Mouse (Mus musculus) ovary, postnatal 14 days (tissue): ENCODE results near the gene Prr23a1.

Experiments
- DNase-seq: peaks from one replicate; pipeline ENCODE4 v3.0.0; 2022; ENCODE audit warnings: low spot score

Gene Prr23a1

GRCm38 (mm10) chr9:98842117-98842516 lies at the start of gene Prr23a1:
Prr23a1 (plus strand) TSS chr9:98842503.
- no peak for DNase-seq

DNA sequence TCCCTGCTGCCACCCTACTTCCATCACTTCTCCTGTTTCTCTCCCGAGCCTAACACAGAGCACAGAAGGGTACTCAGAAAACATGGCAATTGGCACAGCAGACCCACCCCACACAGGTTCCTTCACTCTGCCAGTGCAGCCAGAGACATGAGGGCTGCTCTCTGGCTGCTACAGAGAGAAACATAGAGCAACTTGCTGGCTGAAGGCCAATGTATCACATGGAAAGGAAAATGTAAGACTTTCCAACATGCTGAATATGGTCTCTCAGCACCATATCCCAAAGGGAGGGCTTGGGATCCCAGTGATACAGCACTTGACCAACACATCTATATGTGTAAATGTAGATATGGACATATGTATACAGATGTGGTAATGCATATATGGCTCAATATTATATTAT lies 43.3 kb upstream of the Prr23a1 start:
- no peak for DNase-seq

DNA sequence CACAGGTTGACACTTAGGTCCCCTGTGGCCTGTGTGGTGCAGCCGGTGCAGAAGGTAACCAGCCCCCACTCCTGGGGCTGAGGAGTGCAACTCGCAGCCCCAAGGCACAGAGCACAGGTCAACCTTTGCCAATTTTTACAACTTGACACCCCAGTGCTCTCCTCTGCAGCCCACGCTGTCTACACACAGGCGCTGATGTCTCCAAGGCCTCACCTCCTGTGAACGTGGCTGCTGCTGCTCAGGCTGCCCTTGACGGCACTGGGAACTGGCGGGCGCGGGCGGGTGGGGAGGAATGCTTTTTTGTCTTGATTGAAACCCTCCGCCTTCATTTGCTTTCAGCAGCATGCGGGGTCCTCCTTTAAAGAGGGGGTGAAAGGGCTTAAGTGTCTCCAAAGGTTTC lies 38.3 kb upstream of the Prr23a1 start:
- no peak for DNase-seq

DNA sequence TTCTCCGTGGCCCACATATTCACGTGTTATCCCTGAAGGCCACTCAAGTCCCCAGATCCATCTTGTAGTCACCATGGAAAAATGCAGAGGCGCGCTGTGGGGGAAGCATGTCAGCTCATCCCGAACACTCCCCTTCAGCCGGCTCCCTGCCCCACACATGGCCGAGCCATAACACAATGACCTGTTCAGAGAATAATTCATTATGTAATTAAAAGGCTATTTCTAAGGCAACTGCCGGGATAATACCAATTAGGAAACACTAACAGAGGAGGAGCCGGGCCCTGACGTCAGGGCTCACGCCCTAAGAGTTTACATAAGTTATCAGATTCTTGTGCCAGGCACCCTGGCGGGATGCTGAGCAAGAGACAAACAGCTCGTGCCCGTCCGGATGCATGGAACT lies 36.8 kb upstream of the Prr23a1 start:
- DNase-seq: no peak

GRCm38 (mm10) chr9:98805934-98806333 lies 36.4 kb upstream of the Prr23a1 start:
- DNase-seq: no peak

- DNase-seq: no peak
Measured at GRCm38 (mm10) chr9:98807631-98808030, 34.7 kb upstream of the Prr23a1 start.

- peak; percentile 49 for DNase-seq
Measured at GRCm38 (mm10) chr9:98809526-98809925, 32.8 kb upstream of the Prr23a1 start.

- no peak for DNase-seq
Measured at GRCm38 (mm10) chr9:98816066-98816465, 26.2 kb upstream of the Prr23a1 start.

DNA sequence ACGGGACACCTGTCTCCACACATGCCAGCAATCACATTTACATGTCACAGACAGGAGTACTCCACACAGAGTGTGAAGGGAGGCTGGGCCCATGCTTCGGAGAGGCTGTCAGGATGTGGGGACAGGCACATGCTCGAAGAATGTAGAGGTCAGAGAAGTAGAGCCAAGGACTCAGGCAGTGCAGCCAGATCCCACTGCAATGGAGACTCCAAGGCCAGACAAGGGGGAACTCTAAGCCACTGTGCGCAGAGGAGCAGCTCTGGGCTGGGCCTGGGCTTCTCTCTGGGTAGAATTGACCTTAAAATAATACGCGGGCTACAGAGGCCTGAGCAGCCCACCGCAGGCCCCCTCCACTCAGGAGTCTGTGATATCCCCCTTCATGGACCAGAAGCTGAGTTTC lies 24.7 kb upstream of the Prr23a1 start:
- no peak for DNase-seq

DNA sequence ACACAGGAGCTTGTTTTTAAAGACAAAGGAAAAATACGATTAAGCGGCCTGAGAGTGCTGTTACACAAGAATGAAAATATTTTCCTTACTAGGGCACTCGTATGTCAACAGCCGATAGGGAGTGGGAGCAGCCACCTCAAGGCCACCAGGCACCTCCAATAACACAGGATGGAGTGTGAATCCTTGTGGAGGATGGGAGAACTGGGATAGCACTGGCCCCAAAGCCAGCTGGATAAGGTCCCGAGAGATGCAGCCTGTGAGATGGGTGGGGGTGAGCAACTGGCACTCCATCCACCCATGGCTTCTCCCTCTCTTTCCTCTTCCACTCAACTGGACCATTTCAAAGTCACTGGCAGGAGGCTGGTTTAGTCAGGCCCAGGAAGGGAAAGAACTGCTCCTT lies 23.3 kb upstream of the Prr23a1 start:
- no peak for DNase-seq

- no peak for DNase-seq
Measured at GRCm38 (mm10) chr9:98819481-98819880, 22.8 kb upstream of the Prr23a1 start.

DNA sequence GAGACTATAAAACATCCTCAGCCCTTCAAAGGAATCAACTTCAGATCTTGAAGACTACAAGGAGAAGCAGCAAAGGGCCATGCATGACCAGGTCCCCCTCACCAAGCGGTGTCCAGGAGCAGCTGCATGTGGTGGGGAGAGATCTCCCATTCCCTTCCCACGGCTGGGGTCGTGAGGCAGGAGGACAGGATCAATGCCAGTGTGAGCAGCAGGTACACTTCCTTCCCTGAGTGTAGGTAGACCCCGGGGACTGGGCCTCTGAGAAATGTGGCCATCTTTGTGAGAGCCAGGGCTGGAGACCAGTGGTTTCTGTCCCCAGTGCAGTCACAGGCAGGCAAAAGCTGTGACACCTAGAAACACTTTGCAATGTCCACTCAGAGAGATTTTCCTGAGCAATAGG lies 21.8 kb upstream of the Prr23a1 start:
- no peak for DNase-seq

DNA sequence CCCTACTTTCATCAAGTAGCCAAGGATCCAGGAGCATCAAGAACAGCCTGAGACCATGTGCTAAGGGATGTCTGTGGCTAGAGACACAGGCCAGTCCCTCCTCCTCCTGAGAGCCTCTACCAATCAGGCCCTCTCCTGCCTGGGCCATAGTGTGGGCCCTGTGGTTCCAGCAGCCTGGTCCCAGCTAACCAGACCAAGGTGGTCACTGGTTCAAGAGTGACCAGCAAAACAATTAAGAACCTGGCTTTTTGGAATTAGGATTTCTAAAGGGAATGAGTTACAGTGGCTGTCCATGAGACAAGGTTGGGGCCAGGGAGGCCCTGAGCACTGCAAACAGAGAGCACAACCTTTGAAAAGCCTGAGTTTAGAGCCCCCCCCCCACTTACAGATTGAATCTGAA lies 21.2 kb upstream of the Prr23a1 start:
- DNase-seq: no peak

GRCm38 (mm10) chr9:98823805-98824204 lies 18.5 kb upstream of the Prr23a1 start:
- DNase-seq: no peak

- DNase-seq: no peak
Measured at GRCm38 (mm10) chr9:98829508-98829907, 12.8 kb upstream of the Prr23a1 start.

GRCm38 (mm10) chr9:98837537-98838074 lies 4.7 kb upstream of the Prr23a1 start:
- DNase-seq: no peak

GRCm38 (mm10) chr9:98856210-98856609 lies 13.9 kb downstream of the Prr23a1 start, which contains the start of gene Prr23a2:
Prr23a2 (plus strand) TSS chr9:98856494.
- no peak for DNase-seq

DNA sequence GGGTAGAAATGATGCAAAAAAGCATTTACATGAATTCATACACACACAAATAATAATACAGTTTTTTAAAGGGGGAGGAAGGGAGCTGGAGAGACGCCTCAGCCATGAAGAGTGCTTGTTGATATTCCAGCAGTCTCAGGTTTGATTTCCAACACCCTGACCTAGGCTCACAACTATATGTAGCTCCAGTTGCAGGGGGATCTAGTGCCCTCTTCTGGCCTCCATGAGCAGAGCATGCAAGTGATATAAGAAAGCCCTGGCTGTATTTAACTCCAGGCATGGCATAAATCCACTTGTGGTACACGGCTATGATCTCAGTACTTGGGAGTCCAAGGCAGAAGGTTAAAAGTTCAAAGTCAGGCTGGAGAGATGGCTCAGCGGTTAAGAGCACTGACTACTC lies 21.2 kb downstream of the Prr23a1 start:
- DNase-seq: no peak

DNA sequence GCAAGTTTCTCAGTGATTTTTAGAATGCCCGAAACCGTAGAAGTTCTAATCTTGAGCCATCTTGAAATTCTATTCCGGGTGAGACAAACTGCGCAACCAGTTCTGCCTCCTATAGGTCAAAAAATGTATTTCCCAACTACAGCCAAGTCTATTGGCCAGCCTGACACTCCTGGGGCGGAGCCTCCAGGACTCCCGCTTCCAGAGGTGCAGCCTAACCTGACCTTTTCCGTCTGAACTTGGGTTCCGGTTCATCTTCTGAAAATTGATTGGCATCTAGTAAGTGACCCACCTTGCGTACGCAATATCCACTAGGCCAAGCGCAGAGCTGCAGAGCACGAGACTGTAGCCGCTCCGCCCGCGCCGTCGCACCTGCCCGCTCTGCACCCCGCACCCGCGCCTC lies 22.3 kb downstream of the Prr23a1 start, which contains the start of gene Prr23a3:
Prr23a3 (plus strand) TSS at position 197 of the 400 bp plus-strand sequence.
- DNase-seq: no peak
